Mouse (Mus musculus) brown adipose tissue, adult 24 weeks (tissue): Measurements from ENCODE around the gene Trmt44. TPM values are rescaled to one million over a fixed set of nuclear protein-coding genes. Genes with fewer than 3 reads are reported as not detected.
"Not testable (repeated sequence)": the region's sequence is repeated elsewhere in the genome, so short reads cannot be mapped to it uniquely, and the experiment has no call there.

Source experiments
- H3K27ac ChIP-seq: fragments of 200-500 bp; replicated peaks from 2 replicates; pipeline ENCODE4 v1.5.1; 2012; ENCODE audit warnings: low read depth, mild to moderate bottlenecking, low read length
- H3K4me1 ChIP-seq: fragments of 200-500 bp; 2 replicates; pipeline ENCODE4 v1.6.1; 2012; ENCODE audit warnings: low read length, mixed read lengths; ENCODE audit not compliant: control insufficient read depth, insufficient read depth, insufficient read length
- H3K4me3 ChIP-seq: fragments of 200-500 bp; 2 replicates; pipeline ENCODE4 v1.5.1; 2012; ENCODE audit warnings: low read depth, mild to moderate bottlenecking, low read length, moderate library complexity; ENCODE audit not compliant: insufficient read depth
- polyA plus RNA-seq: library from polyadenylated mRNA; stranded (reverse); fragments of >200 nt; gene quantifications from 2 replicates; pipeline ENCODE4 v1.2.4, GENCODE M21; 2012; ENCODE audit not compliant: missing spikeins, insufficient read depth, insufficient read length

Gene Trmt44
- polyA plus RNA-seq, 1 experiment: 1.1 TPM

GRCm38 (mm10) chr5:35596169-35597160, 21.6 kb upstream of the Trmt44 start:
- no peaks in the 10 kb centered on the region for H3K4me1 ChIP-seq
- no peak overlapping the region for H3K27ac ChIP-seq
- no peak overlapping the region for H3K4me3 ChIP-seq

GRCm38 (mm10) chr5:35595706-35596105, 20.8 kb upstream of the Trmt44 start:
- Histone ChIP-seq H3K4me1 (no peaks in the 10 kb centered on the region), H3K27ac (no peak overlapping the region), H3K4me3 (no peak overlapping the region)

- H3K4me3 ChIP-seq: no peak overlapping the region
- no peak overlapping the region for H3K27ac ChIP-seq
- no peaks in the 10 kb centered on the region for H3K4me1 ChIP-seq
Measured at GRCm38 (mm10) chr5:35594768-35595167, 19.9 kb upstream of the Trmt44 start.

DNA sequence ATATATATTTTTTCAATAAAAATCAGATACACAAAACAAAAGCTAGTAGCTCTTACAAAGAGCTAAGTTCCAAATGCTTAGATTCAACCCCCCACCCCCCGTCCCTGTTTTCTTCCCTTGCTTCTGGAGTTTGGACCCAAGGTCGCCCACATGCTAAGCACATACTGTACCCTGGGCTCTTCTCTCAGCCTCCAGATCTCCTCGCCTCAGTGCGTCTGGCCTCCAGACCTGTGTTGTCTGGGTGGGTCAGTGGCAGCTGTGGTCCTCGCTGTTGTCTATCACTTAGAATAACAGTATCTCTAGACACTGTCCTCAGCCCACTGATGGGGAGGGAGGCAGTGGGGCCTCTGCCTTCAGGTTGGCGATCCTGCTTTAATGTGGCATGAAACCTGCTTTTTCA, 18.4 kb upstream of the Trmt44 start:
- H3K4me3 ChIP-seq: no peak overlapping the region
- H3K4me1 ChIP-seq: no peaks in the 10 kb centered on the region
- H3K27ac ChIP-seq: no peak overlapping the region

GRCm38 (mm10) chr5:35592824-35593223, 18.0 kb upstream of the Trmt44 start:
- Histone ChIP-seq H3K4me1 (no peaks in the 10 kb centered on the region), H3K4me3 (no peak overlapping the region), H3K27ac (no peak overlapping the region)

DNA sequence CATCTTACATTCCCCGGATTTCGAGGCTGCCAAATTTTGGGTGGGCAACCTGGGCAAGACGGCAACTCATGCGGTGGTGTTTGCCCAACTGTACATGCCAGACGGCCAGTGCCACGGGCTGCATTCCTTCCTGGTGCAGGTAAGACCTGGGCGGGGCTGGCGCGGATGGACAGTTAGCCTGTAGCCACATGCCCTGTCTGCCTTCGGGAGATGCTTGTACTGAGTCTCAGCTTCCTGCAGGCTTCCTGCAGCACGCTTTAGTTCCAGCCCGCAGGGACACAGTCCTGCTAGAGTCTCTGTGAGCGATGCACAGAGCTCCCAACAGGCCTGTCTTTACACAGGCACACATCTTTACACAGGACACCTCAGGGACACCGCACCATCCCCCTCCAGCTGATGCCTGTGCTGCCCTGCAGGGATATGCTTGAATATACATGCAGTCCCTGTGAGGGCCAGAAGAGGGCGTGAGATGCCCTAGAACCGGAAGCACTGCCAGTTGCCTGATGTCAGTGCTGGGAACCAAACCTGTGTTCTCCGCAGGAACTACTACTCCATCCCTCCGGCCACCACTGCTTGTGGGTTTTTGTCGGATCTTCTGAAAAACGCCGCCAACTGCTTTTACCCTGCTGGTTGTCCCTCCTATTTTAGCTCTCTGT, 17.3 kb upstream of the Trmt44 start:
- Histone ChIP-seq H3K4me1 (no peaks in the 10 kb centered on the region), H3K4me3 (no peak overlapping the region), H3K27ac (no peak overlapping the region)

GRCm38 (mm10) chr5:35591497-35591896, 16.6 kb upstream of the Trmt44 start:
- Histone ChIP-seq H3K4me3 (no peak overlapping the region), H3K27ac (no peak overlapping the region), H3K4me1 (no peaks in the 10 kb centered on the region)

DNA sequence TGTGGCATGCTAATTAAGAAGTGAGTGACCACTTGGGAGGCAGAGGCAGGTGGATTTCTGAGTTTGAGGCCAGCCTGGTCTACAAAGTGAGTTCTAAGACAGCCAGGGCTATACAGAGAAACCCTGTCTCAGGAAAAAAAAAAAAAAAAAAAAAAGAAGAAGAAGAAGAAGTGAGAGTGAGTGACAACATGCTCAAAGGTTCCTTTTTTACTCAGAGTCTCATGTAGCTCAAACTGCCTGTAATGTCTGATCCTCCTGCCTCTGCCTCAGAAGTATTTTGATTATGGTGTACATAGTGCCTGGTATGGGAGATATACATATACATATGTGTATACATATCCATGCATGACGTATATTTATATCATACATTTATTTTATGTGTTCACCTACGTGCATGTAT, 9.4 kb upstream of the Trmt44 start:
- H3K4me3 ChIP-seq, H3K4me1 ChIP-seq: not testable (repeated sequence)
- H3K27ac ChIP-seq: 0 out of 2 replicates have a peak overlapping the region, but pooled peaks have one; percentile 11

GRCm38 (mm10) chr5:35583221-35583783, 8.4 kb upstream of the Trmt44 start:
- Histone ChIP-seq H3K27ac (peak overlapping the region; percentile 51), H3K4me1 (peaks cover 7% of the 10 kb centered on the region)

DNA sequence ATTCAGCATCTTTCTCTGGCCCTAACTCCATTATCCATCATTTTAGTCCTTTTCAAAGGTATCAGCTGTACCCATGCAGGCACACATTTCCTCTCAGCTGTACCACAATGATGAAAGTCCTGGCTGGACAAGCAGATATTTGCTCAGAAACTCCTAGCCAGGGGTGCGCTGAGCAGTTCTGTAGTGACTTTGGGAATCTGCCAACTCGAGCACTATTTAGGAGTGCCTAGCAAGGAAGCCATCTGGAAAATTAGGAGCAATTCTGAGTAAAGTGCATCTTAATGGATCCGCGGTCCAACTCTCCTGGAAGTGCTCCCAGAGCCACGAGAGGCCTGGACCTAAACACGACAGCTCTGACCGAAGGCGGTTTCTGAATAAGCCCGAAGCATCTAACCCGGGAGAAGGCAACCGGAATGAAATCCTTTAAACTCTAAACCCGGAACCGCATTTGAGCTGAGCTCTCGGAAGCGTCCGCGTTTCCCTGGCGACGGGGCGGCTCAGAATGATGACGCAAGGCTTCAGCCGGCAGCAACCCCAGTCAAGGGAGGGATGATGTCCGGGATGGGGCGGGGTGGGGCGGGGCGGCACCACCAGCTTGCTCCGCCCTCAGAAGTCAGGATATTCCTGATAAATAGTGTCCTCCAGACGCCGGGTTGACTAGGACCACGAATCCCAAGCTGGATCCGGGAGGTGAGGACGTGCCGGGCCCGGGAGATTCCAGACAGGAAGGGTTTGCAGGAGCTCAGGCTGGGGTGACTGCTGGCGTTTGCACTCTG, 7.8 kb upstream of the Trmt44 start, which contains the start of gene Acox3:
Gene Acox3 (plus strand): TSS at position 596 of the 776 bp plus-strand sequence.
- Histone ChIP-seq H3K27ac (peak within 1 kb of the TSS; percentile 53), H3K4me3 (peak within 1 kb of the TSS; percentile 83), H3K4me1 (peaks cover 7% of the 10 kb centered on the region)

More at GRCm38 (mm10) chr5:35583221-35583783, 8.4 kb upstream of the Trmt44 start:
- peak overlapping the region; percentile 83 for H3K4me3 ChIP-seq

- H3K27ac ChIP-seq: no peak overlapping the region
- peaks cover 7% of the 10 kb centered on the region for H3K4me1 ChIP-seq
- no peak overlapping the region for H3K4me3 ChIP-seq
Measured at GRCm38 (mm10) chr5:35580156-35580922, 5.5 kb upstream of the Trmt44 start.

GRCm38 (mm10) chr5:35579247-35579893, 4.5 kb upstream of the Trmt44 start:
- no peak overlapping the region for H3K4me3 ChIP-seq
- peaks cover 7% of the 10 kb centered on the region for H3K4me1 ChIP-seq
- no peak overlapping the region for H3K27ac ChIP-seq

DNA sequence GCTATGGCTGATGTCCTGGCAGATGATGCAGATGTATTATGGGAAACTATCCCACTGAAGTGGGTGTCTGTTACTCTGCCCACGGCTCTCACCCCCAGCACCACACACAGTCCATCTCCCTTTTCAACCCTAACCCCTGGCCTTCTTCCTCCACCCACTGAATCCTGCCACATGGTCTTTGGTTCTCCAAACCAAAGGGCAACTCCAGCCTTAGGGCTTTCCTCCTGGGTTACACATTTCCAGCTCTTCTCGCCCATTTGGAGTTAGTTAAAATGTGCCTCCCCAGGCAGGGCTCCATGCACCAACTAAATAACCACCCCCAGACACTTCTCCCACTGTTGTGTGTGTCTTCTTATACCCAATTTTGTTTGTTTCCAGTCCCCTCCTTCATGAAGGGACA, 3.5 kb upstream of the Trmt44 start:
- Histone ChIP-seq H3K27ac (no peak overlapping the region), H3K4me1 (peaks cover 4% of the 10 kb centered on the region; the same call in 1 of the 2 replicates), H3K4me3 (no peak overlapping the region)
